Mouse (Mus musculus) heart, embryonic 15.5 days (tissue): ENCODE measurements around the gene Papola. TPM values are rescaled to one million over a fixed set of nuclear protein-coding genes. Genes with fewer than 3 reads are reported as not detected.

Experiments
- ATAC-seq: fragments of 200-750 bp; cut with Nextera tagmentation; replicated peaks from 2 replicates; pipeline ENCODE4 v1.8.0; 2017; ENCODE audit warnings: low read depth, moderate TSS enrichment; ENCODE audit not compliant: insufficient number of reproducible peaks, insufficient read depth, low FRiP score
- H3K27ac ChIP-seq: fragments of 300-500 bp; sonication (generic); 2 replicates; pipeline ENCODE4 v1.5.1; 2015; ENCODE audit warnings: mild to moderate bottlenecking, inconsistent platforms
- H3K27me3 ChIP-seq: fragments of 300-500 bp; sonication (generic); 2 replicates; pipeline ENCODE4 v1.6.1; 2015; ENCODE audit warnings: inconsistent platforms
- H3K36me3 ChIP-seq: fragments of 300-500 bp; sonication (generic); 2 replicates; pipeline ENCODE4 v1.6.1; 2015; ENCODE audit warnings: mild to moderate bottlenecking, inconsistent platforms
- H3K4me1 ChIP-seq: fragments of 300-500 bp; sonication (generic); replicated peaks from 2 replicates; pipeline ENCODE4 v1.6.1; 2015; ENCODE audit warnings: inconsistent platforms
- H3K4me2 ChIP-seq: fragments of 300-500 bp; sonication (generic); 2 replicates; pipeline ENCODE4 v1.6.1; 2015; ENCODE audit warnings: inconsistent platforms, mild to moderate bottlenecking, moderate library complexity
- H3K4me3 ChIP-seq: fragments of 300-500 bp; sonication (generic); 2 replicates; pipeline ENCODE4 v1.5.1; 2015; ENCODE audit warnings: mild to moderate bottlenecking, inconsistent platforms
- H3K9ac ChIP-seq: fragments of 300-500 bp; sonication (generic); 2 replicates; pipeline ENCODE4 v1.6.1; 2015; ENCODE audit warnings: mild to moderate bottlenecking, inconsistent platforms
- H3K9me3 ChIP-seq: fragments of 300-500 bp; sonication (generic); replicated peaks from 2 replicates; pipeline ENCODE4 v1.6.1; 2016; ENCODE audit warnings: inconsistent platforms
- WGBS: fragments of 180-500 bp; shearing (Covaris S2); methylation state at CpG from one replicate; pipeline ENCODE4 v1.1.7; 2015; ENCODE audit warnings: mixed read lengths; 5-methylcytosine and 5-hydroxymethylcytosine counted together
- polyA plus RNA-seq: library from polyadenylated mRNA; unstranded; fragments of >200 nt; fragmentation: Nextera tagmentation; extraction: Ambion mirVana; gene quantifications from 2 replicates; pipeline ENCODE4 v1.2.1, GENCODE M21; 2015

Gene Papola
- polyA plus RNA-seq, 1 experiment from 2014 or later = 148 TPM

- no peak overlapping the region for H3K9ac ChIP-seq
- 82% methylated on average over 11 of the region's 11 CpGs for WGBS
- no peaks in the 10 kb centered on the region for H3K27me3 ChIP-seq
- H3K4me3 ChIP-seq = no peak overlapping the region
- no peak for ATAC-seq
- no peaks in the 10 kb centered on the region for H3K4me1 ChIP-seq
- no peak overlapping the region for H3K27ac ChIP-seq
- no peak overlapping the region for H3K4me2 ChIP-seq
- H3K36me3 ChIP-seq = no peaks in the 10 kb centered on the region
- H3K9me3 ChIP-seq = no peaks in the 10 kb centered on the region
Measured at GRCm38 (mm10) chr12:105863436-105863835, 78.9 kb downstream of the Papola start.

GRCm38 (mm10) chr12:105867646-105868045 is 83.2 kb downstream of the Papola start:
- Histone ChIP-seq H3K9me3 (no peaks in the 10 kb centered on the region), H3K27ac (no peak overlapping the region), H3K4me1 (no peaks in the 10 kb centered on the region), H3K27me3 (peaks cover 9% of the 10 kb centered on the region; the same call in 1 of the 2 replicates), H3K9ac (no peak overlapping the region), H3K4me3 (no peak overlapping the region), H3K36me3 (no peaks in the 10 kb centered on the region), H3K4me2 (no peak overlapping the region)
- 70% methylated on average over 2 of the region's 2 CpGs for WGBS
- no peak for ATAC-seq

DNA sequence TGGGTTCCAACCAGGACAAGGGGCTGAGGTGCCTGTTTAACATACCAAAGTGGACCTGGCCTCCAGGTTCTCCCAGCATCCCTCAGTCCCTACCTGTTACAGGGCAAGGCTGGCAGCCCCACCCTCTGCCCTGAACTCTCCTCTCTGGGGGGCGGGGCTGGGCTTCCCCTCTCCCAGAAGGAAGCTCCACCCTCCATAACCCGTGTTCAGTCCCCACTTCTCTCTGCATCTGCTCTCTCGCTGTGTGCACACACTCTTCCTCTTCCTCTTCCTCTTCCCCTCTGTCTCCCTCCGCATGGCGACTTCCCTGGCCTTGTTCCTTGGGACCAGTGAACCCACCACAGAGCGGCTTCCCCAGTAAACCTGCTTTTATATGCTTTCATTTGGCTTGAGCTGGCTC is 84.7 kb downstream of the Papola start:
- H3K4me1 ChIP-seq = no peaks in the 10 kb centered on the region
- H3K27me3 ChIP-seq = peaks cover 12% of the 10 kb centered on the region; the same call in 1 of the 2 replicates
- no peak overlapping the region for H3K4me3 ChIP-seq
- H3K36me3 ChIP-seq = no peaks in the 10 kb centered on the region
- no peaks in the 10 kb centered on the region for H3K9me3 ChIP-seq
- WGBS = 22% methylated on average over 6 of the region's 6 CpGs
- no peak overlapping the region for H3K4me2 ChIP-seq
- no peak overlapping the region for H3K27ac ChIP-seq
- no peak for ATAC-seq
- no peak overlapping the region for H3K9ac ChIP-seq

DNA sequence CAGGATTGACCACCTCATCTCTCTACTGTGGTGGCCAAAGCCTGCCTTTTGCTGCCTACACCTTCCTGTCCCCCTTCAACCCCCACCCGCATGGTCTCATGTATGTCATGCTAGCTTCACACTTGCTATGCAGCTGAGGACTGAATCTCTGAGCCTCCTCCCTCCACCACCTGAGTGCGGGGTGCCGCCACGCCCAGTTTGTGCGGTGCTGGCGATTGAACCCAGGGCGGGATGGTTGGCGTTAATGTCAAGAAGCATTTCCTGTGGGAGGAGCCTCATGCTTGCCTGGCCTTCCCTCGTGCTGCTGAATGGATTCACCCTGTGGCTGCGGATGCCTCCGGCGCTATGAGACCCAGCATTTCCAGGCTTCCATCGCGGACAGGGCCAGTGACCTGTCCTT is 85.2 kb downstream of the Papola start:
- H3K9ac ChIP-seq = no peak overlapping the region
- no peak overlapping the region for H3K4me3 ChIP-seq
- H3K9me3 ChIP-seq = no peaks in the 10 kb centered on the region
- H3K4me1 ChIP-seq = no peaks in the 10 kb centered on the region
- H3K4me2 ChIP-seq = peak overlapping the region; percentile 15
- H3K27ac ChIP-seq = no peak overlapping the region
- ATAC-seq = no peak
- WGBS = 23% methylated on average over 14 of the region's 14 CpGs
- peaks cover 15% of the 10 kb centered on the region for H3K27me3 ChIP-seq
- H3K36me3 ChIP-seq = no peaks in the 10 kb centered on the region

DNA sequence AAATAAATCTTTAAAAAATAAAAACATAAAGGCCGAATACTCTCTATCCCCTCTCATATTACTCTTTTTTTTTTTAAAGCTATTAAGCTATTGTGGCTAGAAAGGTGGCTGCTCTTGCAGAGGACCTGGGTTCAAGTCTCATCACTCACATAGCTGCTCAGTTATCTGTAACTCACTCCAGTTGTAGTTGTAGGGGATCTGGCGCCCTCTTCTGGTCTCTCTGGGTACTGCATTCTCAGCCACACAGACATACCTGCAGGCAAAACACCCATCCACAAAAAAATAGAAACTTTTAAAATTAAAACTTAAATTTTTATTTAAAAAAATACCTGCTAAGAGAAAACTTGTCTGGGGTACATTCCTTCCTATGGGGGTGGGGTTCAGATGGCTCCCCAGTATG is 88.8 kb downstream of the Papola start:
- Histone ChIP-seq H3K4me2 (no peak overlapping the region), H3K27me3 (peaks cover 26% of the 10 kb centered on the region), H3K9me3 (no peaks in the 10 kb centered on the region), H3K36me3 (no peaks in the 10 kb centered on the region), H3K4me1 (peaks cover 4% of the 10 kb centered on the region; the same call in 1 of the 2 replicates), H3K4me3 (no peak overlapping the region), H3K27ac (no peak overlapping the region), H3K9ac (no peak overlapping the region)
- ATAC-seq = no peak
- 47% methylated on average over 2 of the region's 2 CpGs for WGBS

GRCm38 (mm10) chr12:105875112-105875511 is 90.6 kb downstream of the Papola start:
- no peak overlapping the region for H3K4me3 ChIP-seq
- 15% methylated on average over 17 of the region's 17 CpGs for WGBS
- no peaks in the 10 kb centered on the region for H3K36me3 ChIP-seq
- peaks cover 4% of the 10 kb centered on the region; the same call in 1 of the 2 replicates for H3K4me1 ChIP-seq
- no peaks in the 10 kb centered on the region for H3K9me3 ChIP-seq
- H3K4me2 ChIP-seq = peak overlapping the region; percentile 47
- ATAC-seq = no peak
- peaks cover 17% of the 10 kb centered on the region for H3K27me3 ChIP-seq
- no peak overlapping the region for H3K27ac ChIP-seq
- no peak overlapping the region for H3K9ac ChIP-seq

DNA sequence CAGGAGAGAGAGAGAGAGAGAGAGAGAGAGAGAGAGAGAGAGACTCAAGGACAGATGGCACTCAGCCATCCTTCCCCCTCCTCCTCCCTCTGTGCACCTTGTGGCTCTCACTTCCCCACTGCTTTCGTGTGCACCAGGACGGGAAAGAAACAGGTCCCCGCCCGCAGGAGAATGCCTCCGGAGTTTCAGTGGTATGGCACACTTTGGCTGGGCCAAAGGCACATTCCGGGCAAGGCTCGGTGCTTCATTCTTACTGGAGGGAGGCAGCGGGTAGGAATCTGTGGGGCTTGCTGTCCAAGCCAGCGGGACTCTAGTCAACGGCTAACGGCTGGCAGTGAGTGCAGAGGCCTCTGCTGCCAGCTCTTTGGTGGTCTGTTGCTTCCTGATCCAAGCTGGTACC is 92.0 kb downstream of the Papola start:
- Histone ChIP-seq H3K4me1 (peaks cover 4% of the 10 kb centered on the region; the same call in 1 of the 2 replicates), H3K4me2 (no peak overlapping the region), H3K27me3 (peaks cover 17% of the 10 kb centered on the region), H3K36me3 (no peaks in the 10 kb centered on the region), H3K27ac (no peak overlapping the region), H3K4me3 (no peak overlapping the region), H3K9ac (no peak overlapping the region), H3K9me3 (no peaks in the 10 kb centered on the region)
- no peak for ATAC-seq
- 55% methylated on average over 11 of the region's 11 CpGs for WGBS

DNA sequence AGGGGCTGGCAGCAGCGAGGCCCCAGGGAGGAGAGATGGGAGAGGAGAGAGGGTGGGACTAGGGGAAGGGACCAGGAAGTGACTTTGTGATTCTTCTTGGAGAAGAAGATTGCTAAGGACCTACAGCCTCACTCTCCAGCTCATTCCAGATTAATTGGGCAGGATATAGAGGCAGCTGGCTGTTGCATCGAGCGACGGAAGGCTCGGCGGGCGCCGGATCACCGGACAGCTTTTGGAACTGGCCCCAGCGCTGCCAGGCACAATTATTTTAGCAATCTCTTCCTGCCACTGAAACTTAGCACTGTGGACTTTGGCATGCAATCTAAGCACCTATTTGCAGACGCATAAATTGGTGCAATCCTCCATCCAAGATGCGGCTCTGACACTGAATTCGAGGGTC is 92.4 kb downstream of the Papola start:
- Histone ChIP-seq H3K27ac (no peak overlapping the region), H3K9ac (no peak overlapping the region), H3K4me2 (no peak overlapping the region), H3K36me3 (no peaks in the 10 kb centered on the region), H3K4me1 (peaks cover 4% of the 10 kb centered on the region; the same call in 1 of the 2 replicates), H3K9me3 (no peaks in the 10 kb centered on the region), H3K4me3 (no peak overlapping the region), H3K27me3 (peaks cover 17% of the 10 kb centered on the region)
- no peak for ATAC-seq
- 82% methylated on average over 13 of the region's 13 CpGs for WGBS

- Histone ChIP-seq H3K27me3 (peaks cover 17% of the 10 kb centered on the region), H3K9me3 (no peaks in the 10 kb centered on the region), H3K9ac (no peak overlapping the region), H3K4me3 (no peak overlapping the region), H3K4me1 (peaks cover 4% of the 10 kb centered on the region; the same call in 1 of the 2 replicates), H3K27ac (no peak overlapping the region), H3K36me3 (no peaks in the 10 kb centered on the region), H3K4me2 (no peak overlapping the region)
- no peak for ATAC-seq
- 82% methylated on average over 5 of the region's 5 CpGs for WGBS
Measured at GRCm38 (mm10) chr12:105878746-105879145, 94.3 kb downstream of the Papola start.

GRCm38 (mm10) chr12:105883799-105884514 is 99.5 kb downstream of the Papola start:
- Histone ChIP-seq H3K36me3 (no peaks in the 10 kb centered on the region), H3K4me3 (no peak overlapping the region), H3K9ac (no peak overlapping the region), H3K4me2 (no peak overlapping the region), H3K27me3 (no peaks in the 10 kb centered on the region), H3K27ac (no peak overlapping the region), H3K4me1 (no peaks in the 10 kb centered on the region), H3K9me3 (no peaks in the 10 kb centered on the region)
- ATAC-seq = no peak
- 76% methylated on average over 12 of the region's 12 CpGs for WGBS

- H3K4me1 ChIP-seq = no peaks in the 10 kb centered on the region
- no peaks in the 10 kb centered on the region for H3K27me3 ChIP-seq
- no peak for ATAC-seq
- no peaks in the 10 kb centered on the region for H3K36me3 ChIP-seq
- no peak overlapping the region for H3K27ac ChIP-seq
- no peak overlapping the region for H3K4me3 ChIP-seq
- WGBS = 41% methylated on average over 22 of the region's 22 CpGs
- no peak overlapping the region for H3K9ac ChIP-seq
- H3K4me2 ChIP-seq = no peak overlapping the region
- no peaks in the 10 kb centered on the region for H3K9me3 ChIP-seq
Measured at GRCm38 (mm10) chr12:105884515-105885323, 100.2 kb downstream of the Papola start.
